9 mouse cellular contexts compared by ENCODE assay signal in the genomic region with DNA sequence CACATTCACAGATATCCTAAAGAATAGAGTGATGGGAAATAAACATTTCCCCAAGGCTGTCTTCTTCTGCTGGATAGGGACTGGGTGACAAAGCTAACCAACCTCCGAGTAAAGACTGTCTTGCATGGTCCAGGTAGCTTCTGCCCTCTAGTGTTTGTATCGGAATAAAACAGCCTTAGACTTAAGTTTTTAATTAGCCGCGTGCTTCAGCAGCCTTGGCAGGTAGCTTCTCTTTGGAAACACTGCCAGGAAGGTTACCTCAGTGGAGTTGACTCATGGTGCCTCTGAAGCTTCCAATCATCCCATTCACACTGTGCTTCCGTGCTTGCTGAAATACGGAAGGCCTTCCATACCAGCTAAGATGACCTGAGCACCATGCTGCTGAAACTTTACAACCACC.
DNase-seq lines count a peak whose midpoint lies in the region; ATAC-seq and TF ChIP-seq lines count a peak whose summit lies in the region.
"Had no signal": no experiment of that assay in that cellular context is flagged by ENCODE, and none has a peak within 500 bp of the region (broad histone marks: within the 10 kb centered on the region; RNA-seq: fewer than 3 reads in every experiment).

No protein-coding gene starts in this region.

- no peak overlapping the region for H3K9ac ChIP-seq in heart, postnatal 0 days (replicated peaks; ENCODE audit: low read depth, low read length)
- no peak overlapping the region for H3K9ac ChIP-seq in lung, embryonic 14.5 days
- H3K9ac ChIP-seq: neural tube, embryonic 12.5 days had no signal

- H3K36me3 ChIP-seq in heart, postnatal 0 days (replicated peaks; ENCODE audit: control insufficient read depth, insufficient read depth, low read length), result no peaks in the 10 kb centered on the region
- no peaks in the 10 kb centered on the region for H3K36me3 ChIP-seq in lung, embryonic 14.5 days (ENCODE audit: insufficient read depth)
- H3K36me3 ChIP-seq in splenic B cell, adult 2 months (ENCODE audit: control insufficient read depth, insufficient read depth, low read length, poor library complexity, severe bottlenecking), result no peaks in the 10 kb centered on the region
- H3K36me3 ChIP-seq: neural tube, embryonic 12.5 days had no signal

- no peaks in the 10 kb centered on the region for H3K9me3 ChIP-seq in heart, postnatal 0 days (replicated peaks; ENCODE audit: control insufficient read depth, low read length)
- no peaks in the 10 kb centered on the region for H3K9me3 ChIP-seq in lung, embryonic 14.5 days (ENCODE audit: low read depth, low read length)
- H3K9me3 ChIP-seq: neural tube, embryonic 12.5 days had no signal

- H3K4me2 ChIP-seq in heart, postnatal 0 days (ENCODE audit: low read depth, low read length), result no peak overlapping the region
- H3K4me2 ChIP-seq in lung, embryonic 14.5 days, result no peak overlapping the region
- H3K4me2 ChIP-seq: neural tube, embryonic 12.5 days had no signal

- WGBS in heart, postnatal 0 days, result 5% methylated on average over 6 of the region's 6 CpGs
- WGBS in lung, embryonic 14.5 days, result 10% methylated on average over 6 of the region's 6 CpGs

- no peak overlapping the region for H3K27ac ChIP-seq in heart, postnatal 0 days (ENCODE audit: low read depth)
- no peak overlapping the region for H3K27ac ChIP-seq in lung, embryonic 14.5 days (ENCODE audit: low read depth)
- H3K27ac ChIP-seq: neural tube, embryonic 12.5 days had no signal

- peak; percentile 33; the same call in 1 of the 2 replicates for ATAC-seq in heart, postnatal 0 days (ENCODE audit: insufficient read depth, low read depth)
- ATAC-seq in lung, embryonic 14.5 days (ENCODE audit: insufficient read depth), result peak; percentile 62; the same call in 1 of the 2 replicates

- TF ChIP-seq CTCF in heart, postnatal 0 days (IDR thresholded peaks at IDR 0.05; ENCODE audit: low read depth), result peak; percentile 86
- TF ChIP-seq CTCF in lung, embryonic 14.5 days (IDR thresholded peaks at IDR 0.05; ENCODE audit: low read depth), result peak; percentile 83

- peak; percentile 31 for DNase-seq in adrenal gland, adult 2 months
- no peak for DNase-seq in adrenal gland, postnatal 25 days
- peak; percentile 41 to 55 for DNase-seq in right cerebral cortex, postnatal 10 days (ENCODE audit: low spot score in 2 of 2)
- no peak for DNase-seq in right cerebral cortex, postnatal 14 days
- DNase-seq in cerebellum, adult 9-11 months, result peak; percentile 82
- DNase-seq in heart, postnatal 0 days (ENCODE audit: low spot score), result peak; percentile 61
- DNase-seq in lung, embryonic 14.5 days, result peak; percentile 82
- DNase-seq in splenic B cell, adult 2 months (ENCODE audit: low read depth, low spot score), result peak; percentile 55

- no peaks in the 10 kb centered on the region for H3K27me3 ChIP-seq in heart, postnatal 0 days (ENCODE audit: control insufficient read depth, insufficient read depth, low read length)
- no peaks in the 10 kb centered on the region for H3K27me3 ChIP-seq in lung, embryonic 14.5 days (ENCODE audit: insufficient read depth, low read length)
- H3K27me3 ChIP-seq in splenic B cell, adult 2 months (ENCODE audit: control insufficient read depth, insufficient read depth, low read length, poor library complexity, severe bottlenecking), result no peaks in the 10 kb centered on the region
- H3K27me3 ChIP-seq: neural tube, embryonic 12.5 days had no signal

- H3K4me3 ChIP-seq in heart, postnatal 0 days (ENCODE audit: low read depth, low read length), result no peak overlapping the region
- H3K4me3 ChIP-seq in lung, embryonic 14.5 days (ENCODE audit: low read depth, low read length), result no peak overlapping the region
- H3K4me3 ChIP-seq: neural tube, embryonic 12.5 days had no signal

- no peaks in the 10 kb centered on the region for H3K4me1 ChIP-seq in heart, postnatal 0 days (ENCODE audit: control insufficient read depth, insufficient read depth)
- H3K4me1 ChIP-seq in lung, embryonic 14.5 days (ENCODE audit: insufficient read depth), result no peaks in the 10 kb centered on the region
- H3K4me1 ChIP-seq: neural tube, embryonic 12.5 days had no signal

- no peak for TF ChIP-seq EP300 in heart, postnatal 0 days (IDR thresholded peaks at IDR 0.05; ENCODE audit: low read depth)

Comparison
In these comparisons a context has a peak if more than half of its experiments do, and no peak if none do; other contexts are left out.
1. DNase-seq: peak in adrenal gland, adult 2 months (single experiment), right cerebral cortex, postnatal 10 days (2 of 2), cerebellum, adult 9-11 months (single experiment), heart, postnatal 0 days (single experiment), lung, embryonic 14.5 days (single experiment) and splenic B cell, adult 2 months (single experiment); none in adrenal gland, postnatal 25 days (single experiment) and right cerebral cortex, postnatal 14 days (single experiment).